Mouse (Mus musculus) spleen, embryonic (tissue): Measurements from ENCODE around the gene Alpi.

Experiments used
- CTCF ChIA-PET: fragments of 350-600 bp; sonication (Branson Sonifier 250); formaldehyde crosslinking; loops from one replicate; lab custom pipeline; 2022; lab: Charles Lee

Alpi gene

DNA sequence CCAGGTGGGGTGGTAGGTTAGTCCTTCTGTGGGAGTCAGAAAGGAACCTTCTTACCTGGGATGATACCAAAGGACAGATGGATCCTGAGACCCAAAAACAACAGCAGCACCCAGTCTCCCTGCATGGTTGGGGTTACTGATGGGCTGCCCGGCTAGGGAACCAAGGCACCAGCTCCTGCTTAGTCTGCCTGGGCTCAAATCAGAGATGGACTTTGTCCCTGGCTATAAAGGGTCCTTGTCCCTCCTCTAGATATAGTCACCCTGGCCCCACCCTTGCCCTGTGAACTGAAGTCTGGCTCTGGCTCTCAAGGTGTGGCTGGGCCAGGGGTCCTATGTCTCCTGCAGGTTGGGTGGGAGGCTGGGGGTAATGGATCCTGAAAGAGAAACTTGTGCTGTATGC, at the start of gene Alpi:
TSS of gene Alpi (minus strand) at position 196 of the 400 bp plus-strand sequence.
- CTCF ChIA-PET = no interaction called here

DNA sequence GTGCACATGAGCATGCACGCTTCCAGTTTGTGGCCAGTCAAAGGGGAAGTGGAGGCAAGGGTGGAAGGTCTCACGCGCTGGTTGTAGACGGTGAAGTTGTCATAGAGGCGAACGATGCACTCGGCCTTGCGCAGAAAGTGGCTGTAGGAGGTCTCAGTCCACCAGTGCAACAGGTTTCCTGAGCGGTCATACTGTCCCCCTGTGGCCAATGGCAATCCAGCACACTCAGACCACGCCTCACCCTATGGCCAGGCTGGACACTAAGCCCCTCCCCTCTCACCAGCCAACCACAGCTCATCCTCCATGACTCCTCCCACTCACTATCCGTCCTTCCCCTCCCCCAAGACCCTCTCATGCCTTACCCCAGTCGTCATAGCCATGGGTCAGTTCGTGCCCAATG, 48.0 kb upstream of the Alpi start:
- CTCF ChIA-PET = interaction anchor here (0.6 kb wide), 1 partner anchor 860 kb away, joined by 4 read pairs; no protein-coding TSS in a partner anchor

DNA sequence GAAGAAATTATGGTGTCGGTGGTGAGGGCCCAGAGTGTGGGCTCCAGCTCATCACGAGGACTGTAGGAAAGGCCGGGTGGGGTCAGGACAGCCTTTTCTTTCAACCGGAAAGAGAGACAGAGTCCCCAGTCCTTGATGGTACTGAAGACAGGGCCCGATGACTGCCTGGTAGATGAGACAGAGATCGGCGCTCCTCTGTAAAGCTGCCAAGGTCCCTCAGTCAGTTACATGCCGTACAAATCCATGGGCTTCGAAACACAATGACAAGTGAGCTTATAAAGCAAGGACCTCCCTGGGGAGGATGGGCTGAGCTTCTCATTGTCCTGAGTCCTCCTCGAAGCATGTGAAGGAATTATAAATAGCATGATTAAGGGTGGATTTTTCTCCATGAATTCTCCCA, 41.7 kb upstream of the Alpi start:
- CTCF ChIA-PET = no interaction called here

DNA sequence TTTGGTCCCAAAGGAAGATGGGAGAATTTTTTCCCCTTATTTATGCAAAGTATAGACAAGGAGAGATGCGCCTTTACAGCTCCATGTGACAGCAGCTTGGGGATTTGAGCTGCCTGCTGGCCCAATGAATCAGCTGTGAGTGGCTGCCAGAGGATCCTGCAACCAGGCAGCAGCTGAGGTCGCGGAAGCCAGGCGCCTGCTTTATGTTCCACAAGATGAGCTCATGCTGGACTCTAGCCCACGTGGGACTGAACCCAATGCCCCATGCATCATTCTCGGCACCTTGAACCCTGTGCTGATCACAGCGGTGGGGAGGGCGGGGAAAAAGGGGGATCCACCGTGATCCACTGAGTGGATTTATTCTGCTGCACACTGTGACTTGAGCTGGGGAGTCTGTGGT, 41.0 kb upstream of the Alpi start:
- CTCF ChIA-PET = no interaction called here

DNA sequence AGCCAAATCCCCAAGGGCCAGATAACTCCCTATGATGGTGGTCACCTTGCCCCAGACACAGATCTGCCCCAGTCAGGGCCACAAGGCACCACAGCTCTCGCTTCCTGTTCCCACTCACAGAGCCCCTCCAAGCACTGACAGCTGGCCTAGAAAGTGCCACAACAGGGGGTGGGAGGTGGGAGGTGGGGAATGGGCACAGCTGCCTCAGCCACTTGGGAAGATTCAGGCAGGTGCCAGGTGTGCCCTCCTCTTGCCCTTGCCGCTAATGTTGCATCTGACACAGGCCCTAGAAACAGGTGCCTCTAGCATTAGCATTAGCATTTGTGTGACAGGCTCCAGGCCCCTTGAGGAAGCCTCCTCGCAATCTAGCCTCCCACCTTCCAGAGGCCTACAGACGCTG, 40.1 kb upstream of the Alpi start:
- CTCF ChIA-PET = no interaction called here

DNA sequence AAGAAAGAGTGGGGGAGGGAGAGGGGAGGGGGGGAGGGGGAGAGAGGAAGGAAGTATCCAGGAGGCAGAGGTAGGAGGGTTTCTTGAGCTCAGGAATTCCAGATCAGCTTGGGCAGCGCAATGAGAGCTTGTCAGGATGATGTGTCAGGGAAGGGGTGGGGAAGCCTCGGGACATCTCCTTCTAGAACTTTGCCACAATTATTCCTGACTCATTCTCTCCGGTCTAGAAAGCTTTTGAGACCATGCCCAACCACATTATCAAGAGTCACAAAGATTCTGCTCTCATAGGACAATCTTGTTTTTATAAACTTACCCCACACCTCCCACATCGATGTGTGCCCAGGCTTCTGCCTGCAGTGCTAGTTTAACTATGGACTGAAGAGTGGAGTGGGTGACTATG, 30.4 kb upstream of the Alpi start:
- CTCF ChIA-PET = no interaction called here

DNA sequence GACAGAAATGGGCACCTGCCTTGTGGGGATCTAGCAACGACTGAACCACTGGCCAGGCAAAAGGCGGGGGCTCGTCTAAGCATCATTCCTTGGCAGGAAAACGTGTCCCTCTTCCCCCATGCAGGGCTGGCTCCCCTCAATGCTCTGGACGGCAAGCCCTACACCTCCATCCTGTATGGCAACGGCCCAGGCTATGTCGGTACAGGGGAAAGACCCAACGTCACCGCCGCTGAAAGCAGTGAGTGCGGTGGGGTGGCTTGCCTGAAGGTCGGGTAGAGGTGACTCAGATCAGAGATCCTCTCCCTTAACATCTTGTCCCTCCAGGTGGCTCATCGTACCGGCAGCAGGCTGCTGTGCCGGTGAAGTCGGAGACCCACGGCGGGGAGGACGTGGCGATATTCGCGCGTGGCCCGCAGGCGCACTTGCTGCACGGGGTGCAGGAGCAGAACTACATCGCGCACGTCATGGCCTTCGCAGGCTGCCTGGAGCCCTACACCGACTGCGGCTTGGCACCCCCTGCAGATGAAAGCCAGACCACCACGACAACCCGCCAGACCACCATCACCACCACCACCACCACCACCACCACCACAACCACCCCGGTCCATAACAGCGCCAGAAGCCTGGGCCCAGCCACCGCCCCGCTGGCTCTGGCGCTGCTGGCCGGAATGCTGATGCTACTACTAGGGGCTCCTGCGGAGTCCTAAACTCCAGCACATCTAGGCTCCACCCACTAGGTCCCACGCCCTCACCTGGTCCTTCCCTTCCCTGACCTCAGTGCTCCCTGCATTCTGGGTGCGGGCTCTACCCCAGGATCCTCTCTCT, 26.0 kb upstream of the Alpi start:
- CTCF ChIA-PET = no interaction called here

DNA sequence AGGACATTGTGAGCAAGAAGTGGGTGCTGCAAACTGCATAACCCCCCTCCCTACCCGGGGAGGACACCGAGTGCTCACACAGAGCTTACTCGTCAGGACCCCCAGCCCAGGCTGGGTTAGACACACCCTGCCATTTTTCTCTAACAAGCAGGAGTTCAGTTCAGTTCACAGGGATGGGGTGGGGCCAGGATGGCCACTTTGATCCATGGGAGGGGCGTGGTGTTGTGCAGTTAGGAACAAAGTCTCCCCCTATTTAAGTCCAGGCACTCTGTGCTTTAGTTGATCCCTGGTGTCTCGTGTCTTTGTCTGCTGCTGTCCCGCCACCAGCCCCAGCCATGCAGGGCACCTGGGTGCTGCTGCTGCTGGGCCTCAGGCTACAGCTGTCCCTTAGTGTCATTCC, 23.3 kb upstream of the Alpi start, which contains the start of gene Akp3:
TSS of gene Akp3 (plus strand) at position 301 of the 400 bp plus-strand sequence.
- CTCF ChIA-PET = no interaction called here

DNA sequence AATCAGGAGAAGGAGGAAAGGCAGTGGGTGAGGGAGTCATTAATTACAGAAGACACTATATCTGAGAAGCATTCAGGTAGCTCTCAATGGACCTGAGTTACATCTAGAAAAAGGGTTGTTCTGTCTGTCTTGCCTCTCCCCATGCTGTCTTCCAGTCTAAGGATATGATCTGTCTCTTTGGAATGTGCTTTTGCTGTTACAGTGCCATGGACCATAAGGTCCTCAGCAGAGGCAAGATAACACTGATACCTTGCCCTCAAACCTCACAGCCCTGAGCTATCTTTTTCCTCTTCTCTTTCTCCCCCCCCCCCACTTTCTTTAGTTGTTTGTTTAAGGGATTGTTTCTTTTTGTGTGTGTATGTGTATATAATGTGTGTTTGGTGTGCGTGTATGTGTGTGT, 13.4 kb upstream of the Alpi start:
- CTCF ChIA-PET = no interaction called here

DNA sequence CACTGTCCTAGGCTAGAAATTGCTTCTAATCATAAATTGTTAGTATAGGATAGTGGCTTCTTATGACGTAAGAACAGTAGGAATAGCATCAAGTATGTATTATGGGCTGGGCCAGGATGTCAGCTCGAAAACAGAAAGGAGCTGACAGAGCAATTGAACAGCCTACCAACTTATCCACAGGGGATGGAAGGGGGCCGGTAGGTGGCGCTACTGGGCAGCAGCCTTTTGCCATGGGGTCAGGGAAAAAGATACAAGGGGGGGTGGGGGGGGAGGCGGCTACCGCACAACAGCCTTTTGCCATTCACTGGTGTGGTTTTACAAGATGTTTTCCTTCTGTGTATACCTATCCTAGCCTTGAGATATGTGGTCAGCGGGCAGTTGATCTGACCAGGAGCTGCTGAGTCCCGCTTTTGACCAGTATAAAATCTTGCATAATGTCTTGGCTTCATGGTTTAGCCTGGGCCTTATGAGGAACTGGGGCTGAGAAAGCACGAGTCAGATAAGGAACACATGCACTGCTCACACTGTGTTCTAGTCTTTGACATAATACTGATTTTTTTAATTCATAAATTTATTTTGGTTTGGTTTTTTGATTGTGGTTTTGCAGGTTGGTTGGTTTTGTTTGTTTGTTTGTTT, 10.4 kb upstream of the Alpi start:
- CTCF ChIA-PET = interaction anchor here (0.6 kb wide), 1 partner anchor 258 kb away, joined by 8 read pairs; no protein-coding TSS in a partner anchor

DNA sequence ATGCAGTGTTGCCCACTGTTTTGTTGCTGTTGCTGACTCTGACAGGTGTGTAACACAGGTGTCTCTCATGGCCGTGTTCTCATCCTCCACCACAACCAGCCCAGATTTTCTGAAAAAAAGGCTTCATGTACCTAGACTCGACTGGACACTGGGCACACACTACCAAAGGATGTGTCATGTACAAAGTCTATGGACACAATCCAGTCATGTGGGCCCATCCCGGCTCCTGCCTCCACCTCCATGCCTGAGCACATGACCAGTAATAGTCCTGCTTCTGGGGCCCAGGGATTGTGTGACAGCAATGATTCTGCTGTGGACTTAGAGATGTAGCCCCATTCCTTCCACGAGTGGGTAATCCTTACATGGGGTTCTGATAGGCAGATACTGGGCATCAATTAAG, 7.2 kb upstream of the Alpi start:
- CTCF ChIA-PET = no interaction called here

DNA sequence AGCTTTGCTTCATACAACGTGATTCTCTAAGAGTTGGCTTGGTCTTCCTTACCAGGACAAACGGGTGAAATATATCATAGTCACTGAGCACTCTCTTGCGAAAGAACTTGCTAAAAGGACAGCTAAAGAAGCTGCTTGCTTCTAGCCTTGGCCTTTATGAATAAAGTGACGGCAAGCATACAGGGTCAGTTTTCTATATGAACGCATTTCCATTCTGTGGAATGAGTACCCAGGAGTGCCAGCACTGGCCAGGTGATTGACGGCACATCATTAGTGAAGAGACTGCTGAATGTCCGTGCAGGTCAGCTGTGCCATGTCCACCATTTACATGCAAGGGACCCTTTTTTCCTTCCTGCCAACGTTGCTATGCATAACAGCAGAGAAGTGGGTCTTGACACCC, 5.1 kb upstream of the Alpi start:
- CTCF ChIA-PET = no interaction called here

DNA sequence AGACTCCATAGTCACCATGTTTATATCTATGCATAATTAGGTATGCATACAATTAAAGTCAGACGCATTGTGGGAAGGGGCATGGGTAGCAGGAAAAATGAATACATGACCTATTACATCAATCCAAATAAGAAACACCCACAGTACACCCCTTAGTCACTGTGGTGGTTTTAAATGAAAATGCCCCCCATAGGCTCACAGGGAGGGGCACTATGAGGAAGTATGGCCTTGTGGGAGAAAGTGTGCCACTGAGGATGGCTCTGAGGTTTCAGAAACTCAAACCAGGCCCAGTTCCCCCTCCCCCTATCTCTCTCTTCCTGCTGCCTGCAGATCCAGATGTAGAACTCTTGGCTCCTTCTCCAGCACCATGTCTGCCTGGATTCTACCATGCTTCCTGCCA, 2.5 kb upstream of the Alpi start:
- CTCF ChIA-PET = no interaction called here

DNA sequence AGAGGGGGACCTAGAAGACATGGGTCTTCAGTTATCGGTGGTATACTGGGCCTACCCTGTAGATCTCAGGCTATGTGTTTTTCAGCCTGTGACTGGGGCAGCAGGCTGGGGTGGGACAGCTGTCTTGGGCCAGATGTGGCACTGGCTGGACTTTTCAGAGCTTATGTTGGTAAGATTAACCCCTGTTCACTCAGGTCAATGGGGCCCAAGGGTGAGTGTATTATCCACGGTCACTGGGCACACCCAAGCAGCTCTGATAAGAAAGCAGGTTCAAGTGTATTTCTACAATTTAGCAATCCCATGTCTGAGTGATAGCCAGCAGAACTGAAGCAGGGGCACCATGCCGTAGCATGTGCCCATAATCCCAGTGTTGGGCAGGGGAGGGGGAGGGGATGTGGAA, 708 bp upstream of the Alpi start:
- CTCF ChIA-PET = no interaction called here

DNA sequence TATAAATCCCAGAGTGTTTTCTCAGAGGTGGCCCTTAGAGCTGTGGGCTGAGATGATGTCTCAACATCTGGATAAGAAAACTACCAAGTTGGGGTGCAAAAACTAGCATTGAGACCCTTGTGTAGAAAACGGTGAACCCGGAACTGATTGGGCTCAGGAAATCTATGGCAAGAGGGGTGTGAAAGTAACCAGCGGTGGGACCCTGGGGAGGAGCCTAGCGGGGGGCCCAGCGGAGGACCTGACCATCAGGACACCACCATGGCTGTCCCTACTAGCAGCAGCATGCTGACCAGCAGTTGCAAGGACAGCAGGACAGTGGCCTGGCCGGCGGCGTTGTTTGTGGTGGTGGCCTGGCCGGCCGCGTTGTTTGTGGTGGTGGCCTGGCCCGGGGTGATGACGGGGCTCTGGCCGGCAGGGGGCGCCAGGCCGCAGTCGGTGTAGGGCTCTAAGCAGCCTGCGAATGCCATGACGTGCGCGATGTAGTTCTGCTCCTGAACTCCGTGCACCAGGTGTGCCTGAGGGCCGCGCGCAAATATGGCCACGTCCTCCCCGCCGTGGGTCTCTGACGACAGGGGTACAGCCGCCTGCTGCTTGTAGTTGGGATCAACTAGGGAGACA, 2.9 kb downstream of the Alpi start:
- CTCF ChIA-PET = no interaction called here

DNA sequence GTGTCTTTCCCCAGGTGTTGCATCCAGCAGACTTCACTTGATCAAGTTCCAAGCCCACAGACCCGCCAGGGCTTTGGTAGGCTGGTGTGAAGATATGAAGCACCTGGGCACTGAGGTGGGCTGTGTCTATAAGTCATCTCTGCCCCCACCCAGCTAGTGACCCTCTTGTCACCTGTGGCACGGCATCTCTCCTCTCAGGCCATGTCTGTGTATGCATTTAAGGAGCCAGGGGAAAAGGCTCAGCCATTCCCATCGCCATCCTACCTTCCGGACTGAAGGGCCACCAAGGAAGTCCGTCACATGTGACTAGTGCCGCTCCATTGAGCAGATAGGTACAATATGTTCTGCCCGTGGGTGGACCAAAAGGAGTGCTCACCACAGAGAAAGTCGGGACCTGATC, 5.8 kb downstream of the Alpi start:
- CTCF ChIA-PET = no interaction called here

DNA sequence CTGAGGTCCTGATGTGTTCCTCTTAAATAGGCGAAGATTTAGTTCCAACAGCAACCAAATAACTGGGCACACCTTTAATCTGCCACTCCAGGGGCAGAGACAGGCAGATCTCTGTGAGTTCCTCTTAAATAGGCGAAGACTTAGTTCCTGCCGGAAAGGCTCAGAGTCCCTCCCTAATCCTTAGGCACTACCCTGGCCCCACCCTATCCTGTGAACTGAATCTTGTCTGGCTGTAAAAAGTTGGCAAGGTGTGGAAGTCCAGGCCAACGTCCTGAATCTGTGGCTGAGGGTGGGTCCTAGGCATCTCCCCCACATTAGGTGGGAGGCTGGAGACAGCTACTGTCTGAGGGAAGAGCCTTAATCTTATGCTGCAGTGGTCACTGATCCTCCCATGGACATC, 11.6 kb downstream of the Alpi start, which contains the start of gene Alppl2:
TSS of gene Alppl2 (minus strand) at position 101 of the 400 bp plus-strand sequence.
- CTCF ChIA-PET = no interaction called here

DNA sequence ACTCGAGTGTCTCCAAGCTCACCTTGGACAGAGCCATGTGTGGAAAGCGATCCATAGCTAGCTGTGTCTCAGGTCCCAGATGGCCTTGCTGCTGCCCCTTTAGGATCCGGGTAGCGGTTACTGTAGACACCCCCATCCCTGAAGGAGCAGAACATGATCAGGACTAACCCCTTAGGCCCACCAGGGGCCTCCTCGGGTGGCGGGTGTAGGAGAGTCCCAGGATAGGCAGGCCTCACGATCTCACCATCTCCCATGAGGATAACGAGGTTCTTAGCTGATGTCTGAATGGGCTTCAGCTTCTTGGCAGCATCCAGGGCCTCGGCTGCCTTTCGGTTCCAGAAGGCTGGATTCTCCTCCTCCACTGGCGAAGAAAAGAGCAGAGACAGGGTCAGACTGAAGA, 12.2 kb downstream of the Alpi start:
- CTCF ChIA-PET = no interaction called here

DNA sequence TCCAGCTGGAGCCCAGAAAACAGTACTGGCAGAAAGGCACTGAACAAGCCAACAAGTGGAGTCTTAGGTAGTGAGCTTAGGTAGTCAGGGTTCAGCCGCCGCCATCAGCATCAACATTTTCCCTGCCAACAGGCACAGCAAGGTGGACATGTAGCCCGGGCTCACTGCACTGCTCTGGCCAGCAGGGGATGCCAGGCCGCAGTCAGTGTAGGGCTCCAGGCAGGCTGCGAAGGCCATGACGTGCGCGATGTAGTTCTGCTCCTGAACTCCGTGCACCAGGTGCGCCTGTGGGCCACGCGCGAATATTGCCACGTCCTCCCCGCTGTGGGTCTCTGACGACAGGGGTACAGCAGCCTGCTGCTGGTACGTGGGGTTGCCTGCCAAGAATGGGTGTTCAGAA, 14.4 kb downstream of the Alpi start:
- CTCF ChIA-PET = no interaction called here

DNA sequence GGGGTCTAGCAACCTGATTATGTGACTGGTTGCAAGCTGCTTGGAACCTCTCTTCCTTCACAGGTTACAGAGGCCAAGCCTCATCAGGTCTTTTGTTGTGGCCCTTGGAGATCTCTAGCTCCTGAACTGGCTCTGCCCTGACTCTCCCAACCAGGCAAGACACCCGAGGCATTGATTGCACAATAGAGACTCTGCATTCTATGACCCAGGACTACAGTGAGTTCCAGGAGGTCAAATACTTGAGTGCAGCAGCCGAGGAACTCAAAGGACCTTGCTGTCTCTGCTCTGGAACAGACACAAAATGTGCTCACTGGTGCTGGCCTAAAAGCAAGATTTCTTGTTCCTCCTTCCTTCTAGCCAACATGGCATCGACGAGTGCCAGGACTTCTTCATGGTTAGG, 15.2 kb downstream of the Alpi start:
- CTCF ChIA-PET = no interaction called here

DNA sequence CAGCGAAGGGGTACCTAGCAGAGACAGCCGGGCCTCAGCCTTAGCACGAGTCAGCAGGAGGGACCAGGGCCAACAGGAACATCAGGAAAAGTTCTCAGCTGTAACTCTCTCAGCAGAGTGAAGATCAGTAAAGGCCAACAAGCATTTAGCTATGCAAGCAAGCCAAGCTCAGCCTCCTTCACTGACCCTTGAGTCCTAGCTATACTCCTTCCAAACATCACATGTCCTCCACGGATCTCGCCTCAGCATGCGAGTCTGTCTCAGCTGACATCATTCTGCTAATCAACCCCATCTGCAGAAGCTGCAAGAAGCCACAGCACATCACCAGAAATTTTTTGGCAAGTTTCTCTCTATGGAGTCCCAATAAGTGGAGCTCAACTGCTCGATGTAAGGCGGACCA, 27.6 kb downstream of the Alpi start:
- CTCF ChIA-PET = no interaction called here

DNA sequence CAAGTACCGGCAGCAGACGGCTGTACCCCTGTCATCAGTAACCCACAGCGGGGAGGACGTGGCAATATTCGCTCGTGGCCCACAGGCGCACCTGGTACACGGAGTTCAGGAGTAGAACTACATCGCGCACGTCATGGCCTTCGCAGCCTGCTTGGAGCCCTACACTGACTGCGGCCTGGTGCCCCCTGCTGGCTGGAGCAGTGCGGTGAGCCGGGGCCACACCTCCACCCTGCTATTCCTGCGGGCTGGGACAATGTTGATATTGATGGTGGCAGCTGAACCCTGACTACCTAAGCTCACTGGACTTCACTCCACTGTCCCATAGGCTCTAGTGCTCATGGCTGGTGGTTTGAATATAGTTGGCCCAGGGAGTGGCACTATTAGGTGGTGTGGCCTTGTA, 30.7 kb downstream of the Alpi start:
- CTCF ChIA-PET = no interaction called here

DNA sequence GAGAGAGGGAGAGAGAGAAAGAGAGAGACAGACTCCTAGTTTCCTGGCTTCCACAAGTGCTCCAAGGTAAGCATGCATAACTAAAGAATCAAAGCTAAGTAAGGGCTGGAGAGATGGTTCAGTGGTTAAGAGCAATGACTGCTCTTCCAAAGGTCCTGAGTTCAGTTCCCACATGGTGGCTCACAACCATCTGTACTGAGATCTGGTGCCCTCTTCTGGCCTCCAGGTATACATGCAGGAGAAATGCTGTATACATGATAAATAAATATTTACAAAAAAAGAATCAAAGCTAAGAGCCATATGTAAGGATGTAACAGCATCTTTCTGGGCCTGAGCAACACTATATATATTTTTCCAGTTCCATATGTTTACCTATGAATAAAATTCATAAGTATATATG, 40.5 kb downstream of the Alpi start:
- CTCF ChIA-PET = no interaction called here
